Comparison of ENCODE assay signal across 1 mouse cellular context in genomic region chr10:80917336-80917778, GRCm38 (mm10).
TF ChIP-seq lines count a peak whose summit lies in the region.

No protein-coding gene starts in this region.

TF ChIP-seq in MEL, 35 proteins besides CTCF, POLR2A, EP300 and RAD21:
- TF ChIP-seq HCFC1 (IDR thresholded peaks at IDR 0.05; ENCODE audit: low read depth, low read length) (no peak), SIN3A (IDR thresholded peaks at IDR 0.05; ENCODE audit: low read length) (no peak; the same call in 1 of the 2 replicates), ZNF384 (IDR thresholded peaks at IDR 0.05; ENCODE audit: low read depth, low read length) (no peak), MAZ (IDR thresholded peaks at IDR 0.05; ENCODE audit: low read depth, low read length) (no peak), ZKSCAN1 (IDR thresholded peaks at IDR 0.05; ENCODE audit: low read depth, low read length) (no peak), NELFE (IDR thresholded peaks at IDR 0.05; ENCODE audit: low read depth, low read length) (no peak), CHD2 (IDR thresholded peaks at IDR 0.05; ENCODE audit: low read length) (no peak), ETS1 (IDR thresholded peaks at IDR 0.05; ENCODE audit: low read depth, low read length) (no peak), USF2 (IDR thresholded peaks at IDR 0.05; ENCODE audit: borderline replicate concordance in 1 of 2, insufficient read depth in 1 of 2, low read depth in 1 of 2, low read length in 2 of 2) (no peak), ZC3H11A (IDR thresholded peaks at IDR 0.05; ENCODE audit: low read depth, low read length) (no peak), USF1 (IDR thresholded peaks at IDR 0.05; ENCODE audit: low read depth, low read length) (no peak), TCF12 (IDR thresholded peaks at IDR 0.05; ENCODE audit: low read depth, low read length) (no peak), NRF1 (IDR thresholded peaks at IDR 0.05; ENCODE audit: insufficient read depth, low read depth, low read length, poor library complexity, severe bottlenecking) (no peak), MXI1 (IDR thresholded peaks at IDR 0.05; ENCODE audit: low read depth, low read length) (no peak)
